Mouse (Mus musculus): ENCODE measurements around the gene Pdk2.
A peak's percentile ranks its signal among the peaks of the same experiment; 100 is the strongest.

Pdk2 gene

GRCm38 (mm10) chr11:94988780-94989561 is 52.2 kb downstream of the Pdk2 start:
- peak; percentile 41 for DNase-seq (ENCODE audit: low read depth, low spot score)

DNA sequence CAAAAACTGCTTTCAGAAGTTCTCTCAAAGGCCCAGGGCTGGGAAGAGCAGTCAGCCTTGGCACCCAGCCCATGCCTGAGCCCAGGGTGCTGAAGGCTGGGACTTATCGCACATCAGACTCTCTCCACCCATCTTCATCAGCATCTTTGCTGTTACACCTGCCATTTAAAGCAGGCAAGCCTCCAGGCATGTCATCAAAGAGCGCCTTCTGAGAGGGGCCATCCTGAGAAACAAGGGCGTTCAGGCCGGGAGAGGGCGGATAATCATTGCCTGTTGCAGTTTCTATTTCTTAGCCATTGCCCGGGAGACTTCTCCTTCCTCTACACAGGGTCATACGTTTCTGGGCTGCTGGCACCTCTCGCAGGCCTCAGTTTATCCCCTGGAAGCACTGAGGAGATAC is 53.3 kb downstream of the Pdk2 start:
- no peak for DNase-seq (ENCODE audit: low read depth, low spot score)

GRCm38 (mm10) chr11:94987341-94987740 is 53.8 kb downstream of the Pdk2 start:
- no peak for DNase-seq (ENCODE audit: low read depth, low spot score)

DNA sequence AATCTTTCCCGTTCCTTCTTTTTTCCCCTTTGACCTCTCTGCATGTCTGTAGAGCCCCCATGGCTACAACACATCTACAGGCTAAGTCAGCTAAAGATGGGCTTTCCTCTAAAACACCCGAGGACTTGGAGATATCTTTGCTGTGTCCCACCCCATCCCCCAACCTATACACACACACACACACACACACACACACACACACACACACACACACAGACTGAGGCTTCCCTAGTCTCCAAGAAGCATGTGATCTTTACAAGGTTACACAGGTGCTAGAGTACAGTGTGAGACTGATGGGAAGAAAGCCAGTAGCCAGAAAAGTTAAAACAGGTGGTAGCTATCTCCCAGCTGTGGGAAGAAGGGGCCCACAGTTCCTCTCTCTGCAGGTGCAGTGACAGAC is 54.7 kb downstream of the Pdk2 start:
- DNase-seq (ENCODE audit: low read depth, low spot score), result no peak

- DNase-seq (ENCODE audit: low read depth, low spot score), result no peak
These were observed 55.3 kb downstream of the Pdk2 start for GRCm38 (mm10) chr11:94985822-94986221.

DNA sequence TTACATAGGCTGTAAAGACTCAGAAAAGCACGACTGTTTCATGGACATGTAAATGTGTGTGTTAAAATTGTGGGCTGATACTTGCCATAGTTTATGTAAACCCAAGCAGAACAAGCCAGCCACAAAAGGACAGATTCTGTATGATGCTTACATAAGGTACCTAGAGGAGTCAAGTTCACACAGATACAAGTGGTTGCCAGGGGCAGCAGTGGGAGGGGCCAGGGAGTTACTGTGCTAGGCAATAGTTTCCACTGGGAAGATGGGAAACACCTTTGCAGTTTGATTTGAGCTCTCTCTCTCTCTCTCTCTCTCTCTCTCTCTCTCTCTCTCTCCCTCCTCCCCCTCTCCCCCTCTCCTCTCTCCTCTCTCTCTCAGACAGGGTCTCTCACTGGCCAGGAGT is 56.0 kb downstream of the Pdk2 start:
- DNase-seq (ENCODE audit: low read depth, low spot score), result no peak

- no peak for DNase-seq (ENCODE audit: low read depth, low spot score)
These were observed 61.5 kb downstream of the Pdk2 start for GRCm38 (mm10) chr11:94979462-94980179.

DNA sequence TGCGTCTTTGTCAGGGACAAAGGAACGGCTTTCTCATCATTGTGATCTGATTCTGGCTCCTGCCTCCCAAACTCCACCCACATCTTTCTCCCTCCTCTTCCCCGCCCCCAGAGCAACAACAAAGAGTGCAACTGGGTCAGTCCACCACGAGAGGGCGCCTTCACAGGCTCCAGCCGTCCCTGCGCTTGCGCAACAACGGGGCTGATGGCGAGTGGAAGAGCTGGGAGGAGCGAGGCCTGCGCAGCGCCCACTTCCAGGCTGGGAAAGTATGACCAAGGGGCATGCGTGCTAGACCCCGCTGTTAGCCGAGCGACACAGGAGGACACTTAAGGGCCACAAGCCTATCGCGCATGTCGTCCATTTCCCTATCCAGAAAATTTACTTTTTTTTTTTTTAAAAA is 62.2 kb downstream of the Pdk2 start:
- peak; percentile 94 for DNase-seq (ENCODE audit: low read depth, low spot score)

DNA sequence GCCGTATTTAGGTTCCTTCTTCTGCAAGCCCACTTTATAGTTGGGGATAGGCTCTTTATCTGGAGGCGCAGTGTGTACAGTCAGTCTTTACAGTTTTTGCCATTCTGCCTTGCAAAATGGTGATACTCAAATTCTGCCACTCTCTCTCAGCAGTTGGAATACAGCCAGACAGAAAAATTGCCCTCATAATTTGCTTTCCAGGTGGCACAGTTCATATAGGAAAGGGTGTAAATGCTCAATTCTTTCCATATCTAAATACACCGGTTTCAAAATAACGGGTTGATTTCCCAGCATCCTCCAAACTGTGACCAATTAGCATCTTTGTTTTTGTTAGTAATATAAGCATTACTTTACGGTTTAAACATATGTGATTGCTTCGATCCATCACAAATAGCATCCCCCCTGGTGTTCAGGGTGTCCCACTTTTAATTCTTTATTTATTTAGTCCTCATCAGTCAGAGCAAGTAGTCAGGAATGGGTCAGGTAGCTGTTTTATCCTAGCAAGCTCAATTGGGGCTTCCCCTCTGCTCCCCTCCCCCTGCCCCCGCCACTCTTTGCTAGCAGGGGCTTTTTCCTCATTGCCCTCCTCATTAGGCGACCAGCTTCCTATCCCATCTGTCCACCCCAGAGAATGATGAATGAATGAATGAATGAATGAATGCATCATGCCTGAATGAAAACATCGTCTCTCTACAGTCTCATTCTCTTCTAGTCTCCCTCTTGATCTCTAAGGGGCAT is 62.8 kb downstream of the Pdk2 start:
- DNase-seq (ENCODE audit: low read depth, low spot score), result no peak

All from A20 (cell line).